Mouse (Mus musculus): ENCODE data around the gene Gm45261.

The Gm45261 gene

DNA sequence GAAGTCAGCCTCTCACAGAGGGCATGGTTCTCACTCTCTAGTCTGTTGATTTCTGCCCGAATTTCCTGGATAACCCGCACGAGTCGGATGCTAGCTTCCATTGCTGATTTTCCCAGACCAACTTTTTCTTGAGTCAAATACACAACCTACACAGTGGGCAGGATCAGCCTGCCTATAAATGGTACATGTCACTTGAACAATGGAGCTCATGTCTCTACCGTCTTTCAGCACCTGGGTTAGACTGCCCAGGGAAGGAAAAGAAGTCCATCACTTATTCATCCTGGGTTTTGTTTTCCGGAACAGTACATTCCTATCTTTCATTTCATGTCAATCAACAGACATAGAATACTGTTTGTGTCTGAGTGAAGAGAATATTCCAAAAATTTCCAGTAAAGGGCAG, at the start of gene Gm45261:
Gene Gm45261, minus strand, starts transcription at position 101 of the 400 bp plus-strand sequence.
- DNase-seq (ENCODE audit: low spot score in 2 of 2), result no peak

DNA sequence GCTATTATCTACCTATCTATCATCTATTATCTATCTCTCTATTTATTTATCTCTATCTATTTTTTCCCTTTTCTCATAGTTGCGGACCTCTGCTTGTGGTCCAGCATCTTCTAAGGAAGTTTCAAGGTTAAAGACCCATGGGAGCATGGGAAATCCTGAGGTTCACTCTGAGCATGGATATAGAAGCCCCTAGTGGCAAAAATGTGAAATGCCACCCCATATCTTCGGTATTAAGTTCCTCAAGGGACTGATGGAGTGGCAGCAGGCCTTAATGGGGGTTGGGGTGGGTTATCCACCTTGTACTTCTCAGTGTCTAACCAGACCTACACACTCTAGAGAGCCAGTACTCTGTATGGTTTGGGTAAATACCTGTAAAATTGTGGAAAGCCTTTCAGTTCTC, 43.5 kb upstream of the Gm45261 start:
- DNase-seq (ENCODE audit: low spot score in 2 of 2), result no peak

DNA sequence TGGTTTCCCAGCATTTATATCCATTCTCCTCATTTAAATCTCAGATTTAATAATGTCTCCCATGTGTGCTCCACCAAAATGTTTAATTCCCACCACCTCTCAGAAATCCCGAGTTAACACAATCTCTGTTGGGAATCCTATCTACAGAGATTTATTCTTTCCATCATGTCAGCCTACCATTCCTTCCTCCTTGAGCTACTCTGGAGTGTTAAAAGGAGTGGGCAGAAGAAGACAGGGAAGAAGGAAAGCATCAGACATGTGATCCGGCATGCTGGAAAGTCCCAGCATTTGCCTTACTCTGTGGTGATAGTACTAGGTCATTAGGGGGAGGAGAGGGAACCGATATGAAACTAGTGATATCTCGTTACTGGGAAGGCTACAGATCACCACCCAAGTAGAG, 42.8 kb upstream of the Gm45261 start:
- DNase-seq (ENCODE audit: low spot score in 2 of 2), result no peak

DNA sequence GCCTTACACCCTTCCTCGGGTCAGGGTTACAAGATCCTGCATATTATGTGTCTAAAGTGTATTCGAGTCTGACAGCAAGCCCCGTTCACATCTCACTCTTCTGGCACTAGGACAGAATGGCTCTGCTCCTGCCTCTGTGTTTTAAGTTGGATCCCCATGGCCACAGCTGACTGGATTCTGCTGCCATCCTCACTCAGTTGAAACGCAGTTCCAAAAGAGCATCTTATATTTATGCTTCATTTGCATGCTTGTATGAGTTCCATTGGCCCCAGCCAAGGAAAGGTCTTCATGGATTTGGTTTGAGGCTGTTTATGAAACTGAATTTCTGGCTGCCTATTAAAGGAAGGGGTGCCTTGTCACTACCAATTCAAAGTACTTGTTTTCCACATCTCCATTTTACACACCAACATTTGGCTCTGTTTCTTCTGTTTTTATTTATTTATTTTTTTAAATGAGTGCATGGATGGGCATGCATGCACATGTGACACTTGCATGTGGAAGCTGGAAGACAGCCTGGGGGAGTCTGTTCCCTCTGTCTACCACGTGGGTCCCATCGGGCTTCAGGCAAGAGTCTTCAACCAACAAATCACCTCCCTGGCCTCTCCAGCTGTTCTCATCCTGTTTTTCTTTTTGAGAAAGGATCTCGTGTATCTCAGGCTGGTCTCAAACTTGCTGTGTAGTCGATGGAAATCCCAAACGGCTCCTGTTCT, 41.4 kb upstream of the Gm45261 start:
- DNase-seq (ENCODE audit: low spot score in 2 of 2), result no peak

DNA sequence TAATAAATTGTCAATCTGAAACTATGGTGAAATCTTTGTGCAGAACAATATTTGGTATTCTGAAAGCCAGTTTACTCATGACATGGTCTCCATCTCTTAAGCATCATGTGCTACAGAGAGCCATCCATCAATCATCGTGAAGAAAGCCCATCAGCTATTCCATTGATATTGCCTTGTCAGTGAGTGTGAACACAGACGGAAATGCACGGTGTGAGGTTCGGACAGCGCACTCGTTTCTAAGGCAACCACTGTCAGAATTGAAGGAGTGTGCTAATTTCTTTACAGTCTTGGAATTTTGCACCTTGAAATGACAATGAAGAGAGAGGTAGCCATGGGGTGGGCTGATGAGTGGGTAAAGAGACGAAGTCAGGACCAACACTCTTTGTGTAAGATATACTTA, 38.0 kb upstream of the Gm45261 start:
- DNase-seq (ENCODE audit: low spot score in 2 of 2), result no peak

DNA sequence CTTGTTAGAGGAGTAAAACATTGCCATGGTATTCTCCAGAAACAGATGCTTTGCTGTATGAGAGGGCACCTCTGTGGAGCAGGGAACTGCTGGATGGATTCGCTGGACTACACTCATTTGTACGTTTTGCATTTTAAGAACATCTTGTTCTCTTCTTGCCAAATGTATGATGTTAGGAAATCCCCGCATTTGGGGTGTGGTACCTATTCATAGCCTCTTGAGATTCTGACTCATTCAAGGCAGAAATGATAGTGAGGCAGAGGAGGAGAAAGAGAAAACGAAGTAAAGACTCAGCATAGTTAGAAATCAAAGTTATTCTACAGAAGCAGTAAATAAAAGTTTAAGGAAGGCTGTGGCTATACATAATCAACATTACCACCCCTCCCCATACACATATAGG, 35.1 kb upstream of the Gm45261 start:
- no peak for DNase-seq (ENCODE audit: low spot score in 2 of 2)

DNA sequence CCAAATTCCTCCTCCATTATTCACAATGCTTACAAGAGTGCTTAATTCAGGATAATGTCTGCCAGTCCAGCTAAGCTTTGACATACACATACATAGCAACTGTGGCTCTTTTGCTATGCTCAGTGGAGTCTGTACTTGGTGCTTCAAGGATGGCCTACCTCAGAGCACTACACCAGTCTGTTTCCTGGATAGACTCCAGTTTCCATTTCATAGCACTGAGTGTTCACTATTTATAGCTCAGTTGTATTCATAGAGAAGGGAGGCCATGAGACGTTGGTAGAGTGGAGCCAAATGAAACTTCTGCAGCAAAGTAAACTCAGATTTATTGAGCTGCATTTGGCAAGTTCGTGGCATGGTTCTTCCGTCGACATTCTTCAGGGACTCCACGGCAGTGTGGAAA, 22.2 kb upstream of the Gm45261 start:
- DNase-seq (ENCODE audit: low spot score in 2 of 2), result peak; percentile 29 to 35

DNA sequence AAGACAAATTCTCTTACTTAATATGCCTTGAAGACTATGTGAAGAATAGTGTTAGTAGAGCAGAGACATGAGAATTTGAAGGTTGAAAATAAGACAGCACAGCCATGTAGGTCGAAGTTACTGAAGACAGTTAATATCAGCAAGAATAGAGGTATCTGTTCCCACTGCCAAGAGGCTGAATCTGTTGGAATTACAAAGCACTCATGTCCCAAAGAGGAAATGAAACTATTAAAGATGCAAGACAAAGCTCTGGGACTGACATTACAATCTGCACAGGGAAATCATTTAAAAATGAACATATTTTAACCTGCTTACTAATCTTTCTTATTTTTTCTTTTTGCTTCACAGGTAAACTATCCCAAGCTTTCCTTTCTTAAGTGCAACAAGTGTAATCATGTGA, 13.7 kb upstream of the Gm45261 start:
- DNase-seq (ENCODE audit: low spot score in 2 of 2), result no peak

DNA sequence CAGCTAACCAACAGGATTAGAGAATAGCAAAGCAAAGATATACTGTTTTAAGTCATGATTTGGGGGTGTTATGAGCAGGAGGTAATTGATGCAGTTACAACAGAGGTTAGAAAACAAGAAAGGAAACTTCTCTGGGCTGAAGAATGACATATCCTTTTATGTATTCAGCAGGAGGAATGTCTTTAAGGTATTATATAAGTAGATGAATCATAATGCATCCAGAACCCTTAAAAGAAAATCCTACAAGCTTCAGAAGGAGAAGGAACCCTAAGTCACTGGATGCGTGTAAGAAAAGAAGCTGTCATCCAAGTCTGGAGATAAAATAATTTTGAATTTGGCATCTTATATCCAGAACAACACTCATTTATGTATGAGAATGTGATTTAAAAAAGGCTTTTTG, 11.1 kb upstream of the Gm45261 start:
- no peak for DNase-seq (ENCODE audit: low spot score in 2 of 2)

DNA sequence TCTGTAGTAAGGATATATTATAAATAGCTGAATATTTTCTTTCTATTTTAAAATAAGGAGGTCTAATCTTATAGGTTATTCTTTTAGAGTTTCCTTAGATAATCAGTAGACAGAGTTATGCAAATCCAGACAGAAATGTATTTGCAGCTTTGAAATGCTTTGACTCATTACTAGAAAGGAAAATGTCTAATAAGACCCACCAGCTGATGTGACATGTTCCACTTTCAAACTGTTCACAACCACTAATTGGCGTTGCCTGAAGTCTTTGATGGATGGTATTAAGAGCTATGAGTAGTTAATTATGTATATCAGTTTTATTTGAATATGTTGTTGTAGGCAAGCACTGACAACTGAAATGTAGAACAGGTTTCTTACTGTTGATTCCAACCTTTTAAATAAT, 1.3 kb downstream of the Gm45261 start:
- DNase-seq (ENCODE audit: low spot score in 2 of 2), result no peak

DNA sequence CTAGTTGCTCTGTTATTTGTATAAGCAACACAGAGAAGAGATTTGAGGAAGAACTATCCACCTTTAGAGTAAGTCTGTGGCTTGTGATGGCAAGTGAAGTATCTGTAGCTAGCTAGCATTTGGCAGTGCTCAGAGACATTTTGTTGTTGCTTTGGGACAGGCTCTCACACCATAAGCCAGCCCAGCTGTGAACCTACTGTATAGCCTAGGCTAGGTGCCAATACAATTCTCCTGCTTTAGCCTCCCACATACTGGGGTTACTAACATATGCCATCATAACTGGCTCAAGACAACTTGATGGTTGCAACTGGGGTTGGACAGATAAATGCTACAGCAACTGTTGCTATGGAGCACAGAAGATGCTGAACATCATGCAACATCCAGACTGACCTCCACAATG, 1.8 kb downstream of the Gm45261 start:
- DNase-seq (ENCODE audit: low spot score in 2 of 2), result no peak

DNA sequence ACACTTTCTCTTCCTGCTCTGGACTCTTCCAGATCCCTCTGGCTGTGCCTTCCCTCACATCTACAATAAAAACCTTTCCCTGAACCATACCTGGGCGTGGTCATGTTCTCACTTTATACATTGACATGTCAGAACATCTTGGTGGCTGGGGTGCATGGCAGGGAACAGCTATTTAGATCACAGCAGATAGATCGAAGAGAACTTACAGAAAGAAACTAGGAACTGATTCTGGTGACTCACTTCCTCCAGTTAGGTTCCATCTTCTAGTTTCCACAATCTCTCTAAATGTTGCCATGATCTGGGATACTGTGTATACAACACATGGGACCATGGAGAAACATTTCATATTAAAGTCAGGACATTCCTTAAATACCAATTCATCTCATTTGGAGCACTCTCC, 7.3 kb downstream of the Gm45261 start:
- DNase-seq (ENCODE audit: low spot score in 2 of 2), result no peak

DNA sequence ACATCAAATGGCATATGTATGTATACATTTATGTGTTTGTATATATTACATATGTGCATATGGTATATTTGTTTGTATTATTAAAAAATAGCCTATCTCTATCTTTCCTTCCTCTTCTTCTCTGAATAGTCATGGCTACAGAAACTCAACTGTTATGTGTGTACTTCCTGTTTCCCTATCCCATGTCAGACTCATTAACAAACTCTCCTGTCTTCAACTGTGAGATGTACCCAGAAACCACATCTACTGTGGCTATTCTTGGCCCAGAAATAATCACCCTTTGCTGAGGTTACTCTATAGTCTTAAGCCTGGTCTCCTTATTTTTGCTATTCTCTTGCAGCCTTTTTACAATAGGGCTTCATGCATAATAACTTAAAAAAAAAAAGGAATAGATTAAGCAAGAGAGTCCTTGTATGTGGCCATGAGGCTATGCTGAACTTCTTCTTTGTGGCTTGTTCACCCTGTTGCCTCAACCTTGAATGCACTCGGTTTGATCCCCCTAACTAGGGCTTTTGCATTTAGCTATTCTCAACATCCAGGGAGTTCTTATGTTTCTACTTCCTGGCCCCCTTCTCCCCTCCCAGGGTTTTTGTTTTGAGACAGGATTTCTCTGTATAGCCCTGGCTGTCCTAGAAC, 9.2 kb downstream of the Gm45261 start:
- no peak for DNase-seq (ENCODE audit: low spot score in 2 of 2)

DNA sequence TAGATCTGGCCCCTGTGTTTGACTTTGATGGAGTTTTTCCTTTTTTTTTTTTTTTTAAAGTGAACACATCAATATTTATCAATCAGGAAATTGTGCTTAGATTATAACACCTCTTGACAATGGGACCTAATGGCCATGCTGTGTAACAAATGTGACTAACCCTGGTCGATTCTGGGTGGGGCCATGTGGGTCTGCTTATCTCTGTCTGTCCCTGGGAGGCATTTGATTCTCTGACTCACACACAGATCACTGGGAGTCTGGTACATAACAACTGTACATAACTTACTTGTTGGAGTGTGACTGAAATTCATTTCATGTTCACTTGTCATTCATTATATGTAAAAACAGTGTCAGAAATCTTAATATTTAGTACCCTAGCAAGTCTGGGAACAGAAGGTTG, 13.7 kb downstream of the Gm45261 start:
- DNase-seq (ENCODE audit: low spot score in 2 of 2), result no peak

DNA sequence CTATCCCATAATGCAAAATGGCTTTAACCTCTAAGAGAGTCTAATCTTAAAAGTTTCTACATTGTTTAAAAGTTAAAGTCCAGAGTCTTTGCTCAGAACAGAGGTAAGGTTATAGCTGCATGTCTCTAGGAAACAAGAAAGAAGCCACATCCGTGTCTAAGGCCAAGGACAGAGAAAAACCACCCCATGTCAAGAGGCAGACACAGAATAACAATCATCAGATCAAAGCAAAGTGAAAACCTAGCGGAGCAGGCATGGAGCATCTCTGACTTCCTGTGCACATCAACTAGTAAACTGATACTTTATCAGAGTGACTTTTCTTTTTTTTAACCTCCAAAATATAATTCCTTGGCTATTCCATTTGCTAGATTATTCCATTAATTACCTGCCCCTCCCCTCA, 20.3 kb downstream of the Gm45261 start:
- no peak for DNase-seq (ENCODE audit: low spot score in 2 of 2)

DNA sequence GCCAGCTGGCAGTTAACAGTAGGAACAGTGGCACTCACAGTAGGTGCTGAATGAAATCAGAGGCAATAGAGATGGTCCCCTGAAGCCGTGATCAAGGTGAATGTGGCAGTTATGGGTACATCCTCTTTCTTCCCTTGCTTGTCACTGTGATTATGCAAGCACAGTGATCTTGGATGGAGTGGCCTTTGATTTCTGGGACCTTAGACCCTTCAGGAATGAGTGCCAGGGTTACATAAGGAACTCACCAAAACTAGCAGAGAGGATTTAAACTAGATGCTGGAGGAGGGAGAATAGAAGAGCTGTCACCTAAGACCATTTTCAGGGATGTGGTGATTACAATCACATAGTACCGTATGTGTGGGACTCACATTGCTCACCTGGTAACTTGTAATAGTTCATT, 22.7 kb downstream of the Gm45261 start:
- DNase-seq (ENCODE audit: low spot score in 2 of 2), result no peak

DNA sequence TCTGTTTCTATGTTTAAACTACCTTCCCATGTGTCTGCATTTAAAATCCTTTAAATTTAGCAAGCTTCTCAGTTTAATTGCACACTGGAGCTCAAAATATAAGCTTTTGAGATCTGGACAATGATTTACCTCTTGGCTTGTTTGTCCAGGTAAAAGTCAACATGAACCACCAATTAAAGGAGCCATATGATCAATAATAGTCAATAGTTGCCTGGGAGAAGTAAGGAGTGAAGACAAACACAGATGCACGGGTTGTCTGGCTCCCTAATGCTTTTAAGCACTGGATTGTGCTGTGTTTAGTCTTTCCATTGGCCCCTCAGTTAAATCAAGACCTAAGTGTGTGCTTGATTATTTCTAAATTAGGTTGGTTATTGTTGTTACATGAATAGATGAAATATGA, 33.3 kb downstream of the Gm45261 start:
- DNase-seq (ENCODE audit: low spot score in 2 of 2), result no peak

DNA sequence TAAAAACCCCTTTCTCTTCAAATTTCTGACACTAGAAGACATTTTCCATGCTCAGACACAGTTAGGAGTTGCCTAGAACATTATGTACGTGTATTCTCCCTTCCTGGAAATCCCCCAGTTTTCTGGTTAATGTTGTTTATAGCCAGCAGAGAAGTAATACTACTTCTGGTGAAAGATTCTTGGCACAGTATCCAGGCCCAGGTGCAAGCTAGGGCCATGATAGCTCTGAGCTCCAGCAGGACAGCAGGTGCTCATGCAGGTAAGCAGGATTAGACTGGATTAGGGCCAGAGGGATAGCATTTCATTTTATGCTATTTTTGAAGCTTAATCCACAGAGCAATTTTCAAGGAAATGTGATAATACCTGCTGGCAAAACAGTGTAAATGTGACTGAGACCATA, 33.8 kb downstream of the Gm45261 start:
- DNase-seq (ENCODE audit: low spot score in 2 of 2), result no peak

DNA sequence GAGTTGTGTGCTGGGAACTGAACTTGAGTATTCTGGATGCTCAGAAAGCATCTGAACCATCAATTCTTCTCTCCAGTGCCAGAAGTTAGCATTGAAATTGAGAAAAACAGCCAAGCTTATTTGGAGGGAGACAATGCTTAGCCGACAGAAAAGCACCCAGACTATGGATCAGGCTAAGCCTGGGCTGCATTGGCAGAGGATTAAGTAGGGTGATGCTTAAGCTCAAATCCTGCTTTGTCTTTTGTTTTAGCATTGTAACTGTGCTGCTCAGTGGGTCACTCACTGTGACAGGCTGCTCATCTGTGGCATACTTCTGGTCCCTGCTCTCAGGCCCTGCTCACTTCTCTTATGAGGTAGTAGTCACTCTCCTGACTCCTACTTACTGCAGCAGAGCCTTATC, 36.6 kb downstream of the Gm45261 start:
- DNase-seq (ENCODE audit: low spot score in 2 of 2), result no peak

DNA sequence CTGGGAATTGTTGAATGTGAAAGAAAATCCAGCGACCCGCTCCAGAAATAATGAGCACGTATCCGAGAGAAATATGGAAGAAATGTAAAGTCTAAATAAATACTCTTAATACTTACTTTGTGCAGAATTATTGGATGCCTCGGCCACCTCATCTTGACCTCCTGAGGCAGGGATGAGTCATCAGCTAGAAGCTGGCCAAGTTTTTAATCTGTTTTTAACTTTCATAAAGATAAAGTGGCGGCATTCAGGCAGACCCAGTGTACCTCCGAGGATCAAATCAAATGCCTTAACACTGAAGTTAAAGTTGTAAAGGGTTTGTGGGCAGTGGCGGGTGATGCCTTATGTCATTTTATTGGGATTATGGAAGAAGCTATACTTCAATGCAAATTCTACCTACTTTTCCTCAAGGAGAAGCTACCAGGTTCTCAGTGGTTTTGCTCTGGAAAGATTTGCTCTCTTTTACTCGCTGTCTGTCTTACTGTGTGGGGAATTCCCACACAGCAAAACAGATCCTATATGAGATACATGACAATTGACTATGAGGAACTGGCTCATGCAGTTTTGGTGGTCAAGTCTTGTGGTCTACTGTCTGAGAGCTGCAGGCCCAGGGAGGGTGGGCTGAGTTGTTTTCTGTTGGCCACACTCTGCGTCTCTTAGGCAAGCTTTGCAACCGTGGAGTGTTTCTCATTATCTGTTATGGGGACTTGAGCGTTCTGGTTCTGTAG, 42.8 kb downstream of the Gm45261 start:
- DNase-seq (ENCODE audit: low spot score in 2 of 2), result no peak

DNA sequence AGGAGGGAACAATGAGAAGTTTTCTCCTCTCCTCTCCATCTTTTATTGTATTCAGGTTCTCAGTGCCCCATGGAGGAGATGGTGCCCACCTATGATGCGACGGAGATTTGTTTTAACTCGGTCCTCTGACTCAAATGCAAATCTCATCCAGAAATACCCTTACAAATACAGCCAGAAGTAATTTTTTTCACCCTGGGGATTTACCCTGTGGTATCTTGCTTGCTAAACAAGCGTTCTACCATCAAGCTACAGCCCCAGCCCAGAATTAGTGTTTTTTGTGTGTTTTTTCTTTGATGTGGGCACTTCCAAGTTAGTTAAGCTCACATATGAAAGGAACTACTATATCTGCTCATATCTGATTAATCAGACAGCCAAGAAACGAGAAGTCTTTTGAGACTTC, 44.9 kb downstream of the Gm45261 start:
- DNase-seq (ENCODE audit: low spot score in 2 of 2), result no peak

DNA sequence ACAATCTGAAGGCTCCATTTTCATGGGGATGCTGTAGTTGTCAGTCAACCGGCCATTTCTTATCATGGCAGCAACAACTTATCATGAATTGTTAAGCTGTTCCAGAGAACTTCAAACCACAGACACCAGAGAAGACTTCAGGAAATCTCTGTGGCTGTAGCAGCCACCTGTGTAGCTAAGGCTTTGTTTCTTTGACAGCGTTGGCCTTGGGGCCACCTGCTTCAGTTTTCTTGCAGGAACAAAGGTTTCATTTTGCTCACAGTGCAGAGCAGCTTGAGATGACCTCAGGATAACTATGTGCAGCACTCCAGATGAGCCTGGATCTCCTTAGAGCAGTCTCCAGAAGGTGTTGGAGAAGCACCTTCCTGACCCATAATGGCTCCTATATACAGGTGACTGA, 48.7 kb downstream of the Gm45261 start:
- DNase-seq (ENCODE audit: low spot score in 2 of 2), result no peak
